Mouse (Mus musculus) heart, adult 2 months (tissue): Measurements from ENCODE around the gene Chd5.

Experiments
- CTCF ChIP-seq: fragments of 200-600 bp; IDR thresholded peaks from 2 replicates; pipeline ENCODE4 v1.8.1; 2022; ENCODE audit warnings: antibody characterized with exemption, mild to moderate bottlenecking, moderate library complexity
- POLR2A ChIP-seq: fragments of 200-500 bp; IDR thresholded peaks from 2 replicates; pipeline ENCODE4 v1.6.1; 2011; ENCODE audit warnings: mild to moderate bottlenecking, low read depth, low read length, control low read depth; ENCODE audit not compliant: insufficient read depth

DNA sequence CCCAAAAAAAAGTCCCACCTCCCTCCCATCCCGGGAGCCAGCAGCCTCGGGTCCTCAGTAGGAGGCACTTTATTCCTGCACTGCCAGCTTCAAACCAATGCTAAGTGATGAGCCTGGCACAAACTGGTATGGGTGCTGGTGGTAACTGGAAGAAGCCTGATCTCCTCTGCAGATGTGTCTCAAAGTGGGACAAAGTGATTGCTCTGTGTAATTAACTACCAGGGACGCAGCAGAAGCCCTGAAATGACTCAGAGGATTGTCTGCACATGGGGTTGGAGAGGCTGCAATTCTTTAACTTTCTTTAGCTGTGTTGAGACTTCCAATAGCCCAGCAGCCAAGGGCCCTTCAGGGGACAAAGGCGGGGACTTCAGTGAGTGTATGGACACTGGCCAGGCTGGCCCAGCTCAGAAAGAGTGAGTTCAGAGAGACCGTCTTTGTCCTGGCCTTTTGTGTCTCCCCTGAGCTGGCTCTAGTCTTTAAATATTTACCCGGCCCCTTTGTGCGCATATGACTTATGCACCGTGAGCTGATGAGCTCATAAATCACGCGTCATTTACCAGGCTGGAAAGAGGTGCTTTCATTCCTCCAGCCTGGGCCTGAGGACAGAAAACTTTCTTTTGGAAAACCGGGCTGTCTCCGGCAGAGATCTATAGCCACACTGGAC lies 46.2 kb upstream of the Chd5 start:
- TF ChIP-seq CTCF (no peak), POLR2A (no peak)
